Mouse (Mus musculus): ENCODE measurements at regions not wholly inside any gene's neighbourhood (a gene's known extent, or its start where the extent isn't known, plus 50 kb on each side); places are given as distances from the start of the nearest gene placed in this dataset.

GRCm38 (mm10) chr3:44423166-44423565 lies 955.0 kb upstream of the Pcdh10 start:
- no peak for DNase-seq (ENCODE audit: low spot score)
- 91% methylated on average over 2 of the region's 2 CpGs for WGBS
- Histone ChIP-seq H3K27me3 (ENCODE audit: low read depth, poor library complexity, severe bottlenecking) (no peaks in the 10 kb centered on the region), H3K9me3 (replicated peaks) (no peaks in the 10 kb centered on the region), H3K4me1 (no peaks in the 10 kb centered on the region), H3K36me3 (no peaks in the 10 kb centered on the region), H3K27ac (no peak overlapping the region), H3K4me3 (no peak overlapping the region)

GRCm38 (mm10) chr3:44468078-44468477 lies 910.1 kb upstream of the Pcdh10 start:
- Histone ChIP-seq H3K9me3 (replicated peaks) (no peaks in the 10 kb centered on the region), H3K27me3 (ENCODE audit: low read depth, poor library complexity, severe bottlenecking) (no peaks in the 10 kb centered on the region), H3K4me3 (no peak overlapping the region), H3K27ac (no peak overlapping the region), H3K4me1 (peaks cover 8% of the 10 kb centered on the region; the same call in 1 of the 2 replicates), H3K36me3 (no peaks in the 10 kb centered on the region)
- peak; percentile 31 for DNase-seq (ENCODE audit: low spot score)
- 33% methylated on average over 3 of the region's 3 CpGs for WGBS

All from limb, embryonic 10.5 days (tissue).